In genomic region chr16:71043381-71043780, GRCm38 (mm10) we compare ENCODE assay signal across 16 mouse cellular contexts.
"Had no signal": no experiment of that assay in that cellular context is flagged by ENCODE, and none has a peak within 500 bp of the region (broad histone marks: within the 10 kb centered on the region; RNA-seq: fewer than 3 reads in every experiment).

No protein-coding gene starts in this region.

- H3K27ac ChIP-seq: kidney, embryonic 15.5 days; left cerebral cortex, adult 2 months; limb, embryonic 10.5 days; liver, embryonic 15.5 days; midbrain, embryonic 10.5 days; neural tube, embryonic 15.5 days; stomach, postnatal 0 days had no signal

- DNase-seq: kidney, adult 2 months; kidney, postnatal 14 days; lung, adult 2 months; lung, postnatal 36 days; right cerebral cortex, adult 18-20 months had no signal

- H3K4me3 ChIP-seq: kidney, embryonic 15.5 days; left cerebral cortex, adult 2 months; limb, embryonic 10.5 days; liver, embryonic 15.5 days; midbrain, embryonic 10.5 days; myocyte; neural tube, embryonic 15.5 days had no signal

- H3K9me3 ChIP-seq: kidney, embryonic 15.5 days; limb, embryonic 10.5 days; liver, embryonic 15.5 days; midbrain, embryonic 10.5 days; neural tube, embryonic 15.5 days had no signal

- H3K36me3 ChIP-seq: kidney, embryonic 15.5 days; limb, embryonic 10.5 days; liver, embryonic 15.5 days; midbrain, embryonic 10.5 days; neural tube, embryonic 15.5 days had no signal

- H3K4me1 ChIP-seq: kidney, embryonic 15.5 days; limb, embryonic 10.5 days; liver, embryonic 15.5 days; midbrain, embryonic 10.5 days; neural tube, embryonic 15.5 days had no signal

- H3K9ac ChIP-seq: kidney, embryonic 15.5 days; liver, embryonic 15.5 days; neural tube, embryonic 15.5 days had no signal

- H3K27me3 ChIP-seq: kidney, embryonic 15.5 days; liver, embryonic 15.5 days; neural tube, embryonic 15.5 days had no signal

- H3K4me2 ChIP-seq: kidney, embryonic 15.5 days; liver, embryonic 11.5 days; liver, embryonic 15.5 days; neural tube, embryonic 15.5 days had no signal

- ATAC-seq: intestine, embryonic 16.5 days; lung, postnatal 0 days had no signal
